Mouse (Mus musculus): Measurements from ENCODE around the gene Ankrd33b. TPM values are rescaled to one million over a fixed set of nuclear protein-coding genes. Genes with fewer than 3 reads are reported as not detected.

The Ankrd33b gene
- polyA plus RNA-seq, 1 experiment from 2014 or later: 0.56 TPM

DNA sequence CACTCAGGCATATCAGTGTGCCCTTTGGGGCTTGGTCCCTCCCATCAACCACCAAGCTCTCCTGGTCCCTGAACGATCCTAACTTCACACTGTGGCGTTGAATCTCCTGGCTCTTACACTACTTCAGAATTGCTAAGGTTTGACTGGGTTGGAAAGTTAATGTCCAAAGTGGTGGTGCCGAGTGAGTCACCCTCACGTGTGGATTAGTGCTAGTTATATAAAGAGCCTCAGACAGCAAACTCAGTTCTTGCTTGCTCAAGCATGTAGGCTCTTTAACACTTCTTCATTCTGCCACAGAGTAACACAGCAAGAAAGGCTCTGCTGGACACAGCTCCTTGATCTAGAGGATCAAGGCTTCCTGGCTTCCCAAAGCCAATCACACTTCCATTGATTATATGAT, 35.8 kb downstream of the Ankrd33b start:
- WGBS: 58% methylated on average over 4 of the region's 4 CpGs
- H3K4me3 ChIP-seq: no peak overlapping the region
- H3K4me1 ChIP-seq: peaks cover 16% of the 10 kb centered on the region
- no peaks in the 10 kb centered on the region for H3K36me3 ChIP-seq
- no peaks in the 10 kb centered on the region for H3K27me3 ChIP-seq (ENCODE audit: low read depth, poor library complexity, severe bottlenecking)
- no peaks in the 10 kb centered on the region for H3K9me3 ChIP-seq (replicated peaks)
- no peak overlapping the region for H3K27ac ChIP-seq (replicated peaks)
- no peak for DNase-seq (ENCODE audit: low spot score)

GRCm38 (mm10) chr15:31328082-31328614, 39.4 kb downstream of the Ankrd33b start:
- Histone ChIP-seq H3K4me1 (peaks cover 12% of the 10 kb centered on the region), H3K9me3 (replicated peaks) (no peaks in the 10 kb centered on the region), H3K4me3 (no peak overlapping the region), H3K27ac (replicated peaks) (no peak overlapping the region), H3K36me3 (no peaks in the 10 kb centered on the region), H3K27me3 (ENCODE audit: low read depth, poor library complexity, severe bottlenecking) (no peaks in the 10 kb centered on the region)
- 88% methylated on average over 9 of the region's 9 CpGs for whole genome bisulfite sequencing
- no peak for DNase-seq (ENCODE audit: low spot score)

- Histone ChIP-seq H3K4me1 (peaks cover 12% of the 10 kb centered on the region), H3K27ac (replicated peaks) (no peak overlapping the region), H3K36me3 (no peaks in the 10 kb centered on the region), H3K4me3 (no peak overlapping the region), H3K27me3 (ENCODE audit: low read depth, poor library complexity, severe bottlenecking) (no peaks in the 10 kb centered on the region), H3K9me3 (replicated peaks) (no peaks in the 10 kb centered on the region)
- DNase-seq (ENCODE audit: low spot score): no peak
- 90% methylated on average over 12 of the region's 12 CpGs for WGBS
Measured at GRCm38 (mm10) chr15:31325660-31326354, 41.7 kb downstream of the Ankrd33b start.

DNA sequence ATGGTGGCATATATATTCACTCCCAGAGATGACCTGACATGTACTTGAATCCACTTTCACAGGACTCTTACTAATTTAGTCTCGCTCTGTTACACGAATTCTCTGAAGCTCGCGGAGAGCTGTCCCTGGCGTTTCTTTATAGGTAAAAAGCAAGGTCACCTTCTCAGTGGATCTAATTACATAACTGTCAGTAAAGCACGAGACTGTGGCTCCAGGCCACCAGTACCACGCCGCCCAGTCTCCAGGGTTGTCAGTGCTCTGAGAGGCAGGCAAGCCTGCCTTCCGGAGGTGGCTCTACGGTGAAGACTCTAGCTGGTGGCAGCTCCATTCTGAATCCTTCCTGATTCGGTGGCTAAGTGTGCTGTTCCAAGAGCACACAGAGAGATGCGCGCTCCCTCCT, 43.0 kb downstream of the Ankrd33b start:
- Histone ChIP-seq H3K4me3 (no peak overlapping the region), H3K4me1 (peaks cover 12% of the 10 kb centered on the region), H3K9me3 (replicated peaks) (no peaks in the 10 kb centered on the region), H3K27me3 (ENCODE audit: low read depth, poor library complexity, severe bottlenecking) (no peaks in the 10 kb centered on the region), H3K27ac (replicated peaks) (no peak overlapping the region), H3K36me3 (no peaks in the 10 kb centered on the region)
- no peak for DNase-seq (ENCODE audit: low spot score)
- WGBS: 87% methylated on average over 13 of the region's 13 CpGs

- Histone ChIP-seq H3K9me3 (replicated peaks) (no peaks in the 10 kb centered on the region), H3K27ac (replicated peaks) (no peak overlapping the region), H3K4me3 (no peak overlapping the region), H3K4me1 (peaks cover 15% of the 10 kb centered on the region), H3K27me3 (ENCODE audit: low read depth, poor library complexity, severe bottlenecking) (no peaks in the 10 kb centered on the region), H3K36me3 (no peaks in the 10 kb centered on the region)
- DNase-seq (ENCODE audit: low spot score): no peak
- WGBS: 77% methylated on average over 4 of the region's 4 CpGs
Measured at GRCm38 (mm10) chr15:31323684-31324083, 43.8 kb downstream of the Ankrd33b start.

DNA sequence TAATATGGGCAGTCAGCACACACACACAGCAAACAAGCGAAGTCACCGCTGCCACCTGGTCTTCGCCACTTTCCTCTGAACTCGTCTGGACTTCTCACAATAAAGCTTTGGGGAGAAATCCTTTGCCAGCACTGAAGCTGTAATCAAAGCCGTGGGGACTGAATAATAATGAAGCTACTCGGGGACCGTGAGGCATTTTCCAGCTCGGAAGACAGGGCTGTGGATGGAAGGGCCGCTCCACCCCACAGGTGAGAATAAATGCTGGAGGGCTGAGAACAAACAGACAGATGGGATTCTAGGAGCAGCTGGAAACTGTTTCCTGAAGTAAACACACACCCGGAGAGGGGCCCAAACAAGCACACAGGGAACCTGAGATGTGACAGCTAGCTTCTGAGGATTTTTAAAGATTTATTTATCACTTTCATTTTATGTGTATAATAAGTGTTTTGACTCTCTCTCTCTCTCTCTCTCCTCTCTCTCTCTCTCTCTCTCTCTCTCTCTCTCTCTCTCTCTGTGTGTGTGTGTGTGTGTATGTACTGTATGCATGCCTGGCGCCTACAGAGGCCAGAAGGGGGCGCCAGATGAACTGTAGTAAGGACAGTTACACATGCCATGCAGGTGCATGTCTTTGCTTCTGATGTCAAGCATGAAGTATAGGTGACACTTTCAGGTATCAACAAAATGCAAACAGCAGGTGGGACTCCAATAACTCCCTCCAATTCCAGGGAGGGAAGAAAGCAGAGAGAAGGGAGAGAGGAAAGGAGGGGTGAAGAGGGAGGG, 46.7 kb downstream of the Ankrd33b start:
- no peaks in the 10 kb centered on the region for H3K9me3 ChIP-seq (replicated peaks)
- DNase-seq (ENCODE audit: low spot score): no peak
- WGBS: 72% methylated on average over 12 of the region's 12 CpGs

GRCm38 (mm10) chr15:31319046-31319445, 48.5 kb downstream of the Ankrd33b start:
- H3K4me3 ChIP-seq: no peak overlapping the region
- no peaks in the 10 kb centered on the region for H3K36me3 ChIP-seq
- no peaks in the 10 kb centered on the region for H3K27me3 ChIP-seq (ENCODE audit: low read depth, poor library complexity, severe bottlenecking)
- H3K4me1 ChIP-seq: peaks cover 33% of the 10 kb centered on the region
- H3K27ac ChIP-seq (replicated peaks): peak overlapping the region; percentile 5; the same call in 1 of the 2 replicates
- 74% methylated on average over 4 of the region's 4 CpGs for WGBS
- no peak for DNase-seq (ENCODE audit: low spot score)
- H3K9me3 ChIP-seq (replicated peaks): no peaks in the 10 kb centered on the region

More for the DNA sequence above, 46.7 kb downstream of the Ankrd33b start:
- no peak overlapping the region for H3K4me3 ChIP-seq
- H3K36me3 ChIP-seq: no peaks in the 10 kb centered on the region
- no peaks in the 10 kb centered on the region for H3K27me3 ChIP-seq (ENCODE audit: low read depth, poor library complexity, severe bottlenecking)
- peaks cover 32% of the 10 kb centered on the region for H3K4me1 ChIP-seq
- H3K27ac ChIP-seq (replicated peaks): no peak overlapping the region

DNA sequence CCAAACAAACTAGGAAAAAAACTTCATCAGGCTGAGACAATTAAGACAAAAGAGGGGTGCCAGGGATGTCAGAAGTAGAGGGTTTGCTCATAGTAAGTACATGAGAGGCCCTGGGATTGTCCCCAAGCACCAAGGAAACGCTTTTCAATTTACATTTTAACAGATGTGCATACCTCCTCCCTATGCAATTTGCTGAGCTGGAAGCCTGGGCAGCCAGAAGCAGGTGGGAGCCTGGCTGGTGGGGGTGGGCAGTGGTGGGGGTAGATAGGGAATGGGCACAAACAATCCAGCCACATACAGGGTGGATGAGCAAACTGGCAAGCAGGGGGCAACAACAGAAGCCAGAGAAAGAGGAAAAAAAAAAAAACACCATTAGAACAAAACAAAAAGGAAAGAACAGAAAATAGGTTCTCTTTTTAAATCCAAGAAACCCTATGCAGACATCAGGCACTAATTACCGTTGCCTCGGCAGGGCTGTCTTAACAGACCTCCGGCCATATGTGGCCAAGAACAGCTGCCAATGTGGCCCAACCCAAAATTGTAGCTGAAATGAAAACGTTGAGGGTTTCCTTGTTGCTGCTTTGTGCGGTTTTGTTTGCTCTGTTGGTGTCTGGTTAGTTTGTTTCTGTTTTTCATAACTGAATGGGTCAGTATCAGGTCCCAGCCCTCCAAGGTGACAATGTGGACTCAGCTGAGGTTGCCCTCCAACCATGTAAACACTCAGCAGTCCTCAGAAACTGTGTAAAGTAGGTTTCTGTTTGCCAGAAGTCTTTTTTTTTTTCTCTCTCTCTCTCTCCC, 49.2 kb downstream of the Ankrd33b start:
- Histone ChIP-seq H3K4me3 (no peak overlapping the region), H3K27ac (replicated peaks) (peak overlapping the region; percentile 33; the same call in 1 of the 2 replicates), H3K27me3 (ENCODE audit: low read depth, poor library complexity, severe bottlenecking) (no peaks in the 10 kb centered on the region), H3K36me3 (no peaks in the 10 kb centered on the region), H3K9me3 (replicated peaks) (no peaks in the 10 kb centered on the region), H3K4me1 (peaks cover 33% of the 10 kb centered on the region)
- WGBS: 54% methylated on average over 6 of the region's 6 CpGs
- DNase-seq (ENCODE audit: low spot score): no peak

GRCm38 (mm10) chr15:31317056-31317805, 50.3 kb downstream of the Ankrd33b start:
- Histone ChIP-seq H3K4me3 (no peak overlapping the region), H3K27ac (replicated peaks) (no peak overlapping the region), H3K4me1 (peaks cover 33% of the 10 kb centered on the region), H3K27me3 (ENCODE audit: low read depth, poor library complexity, severe bottlenecking) (no peaks in the 10 kb centered on the region), H3K36me3 (no peaks in the 10 kb centered on the region), H3K9me3 (replicated peaks) (no peaks in the 10 kb centered on the region)
- DNase-seq (ENCODE audit: low spot score): no peak
- WGBS: 84% methylated on average over 3 of the region's 3 CpGs

DNA sequence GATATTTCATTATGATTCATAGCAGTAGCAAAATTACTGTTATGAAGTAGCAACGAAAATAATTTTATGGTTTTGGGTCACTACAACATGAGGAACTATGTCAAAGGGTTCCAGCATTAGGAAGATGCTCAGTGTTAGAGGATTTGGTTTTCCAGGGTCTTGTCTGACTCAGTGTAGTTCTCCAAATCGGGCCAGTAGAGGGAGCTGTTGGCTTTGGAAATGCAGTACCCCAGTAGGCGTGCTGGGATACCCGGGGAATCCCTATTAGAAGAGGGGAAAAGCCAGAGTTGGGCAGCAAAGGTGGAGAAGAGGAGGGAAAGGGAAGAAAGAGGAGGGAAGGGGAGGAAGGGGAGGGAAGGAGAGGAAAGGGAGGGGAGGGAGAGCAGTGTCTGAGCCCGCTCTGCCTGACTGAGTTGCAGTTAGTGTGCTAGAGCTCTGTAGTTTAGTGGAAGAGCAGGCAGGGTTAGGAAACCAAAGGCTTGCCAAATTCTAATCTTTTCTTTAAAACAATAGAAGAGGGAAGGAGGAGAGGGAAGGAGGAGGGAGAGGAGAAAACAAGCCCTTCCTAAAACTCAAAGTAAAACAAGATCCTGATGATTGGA, 51.8 kb downstream of the Ankrd33b start:
- no peaks in the 10 kb centered on the region for H3K9me3 ChIP-seq (replicated peaks)
- H3K4me1 ChIP-seq: peaks cover 33% of the 10 kb centered on the region
- DNase-seq (ENCODE audit: low spot score): peak; percentile 82
- H3K27ac ChIP-seq (replicated peaks): no peak overlapping the region
- no peaks in the 10 kb centered on the region for H3K36me3 ChIP-seq
- 5% methylated on average over 5 of the region's 5 CpGs for WGBS
- no peaks in the 10 kb centered on the region for H3K27me3 ChIP-seq (ENCODE audit: low read depth, poor library complexity, severe bottlenecking)
- no peak overlapping the region for H3K4me3 ChIP-seq

DNA sequence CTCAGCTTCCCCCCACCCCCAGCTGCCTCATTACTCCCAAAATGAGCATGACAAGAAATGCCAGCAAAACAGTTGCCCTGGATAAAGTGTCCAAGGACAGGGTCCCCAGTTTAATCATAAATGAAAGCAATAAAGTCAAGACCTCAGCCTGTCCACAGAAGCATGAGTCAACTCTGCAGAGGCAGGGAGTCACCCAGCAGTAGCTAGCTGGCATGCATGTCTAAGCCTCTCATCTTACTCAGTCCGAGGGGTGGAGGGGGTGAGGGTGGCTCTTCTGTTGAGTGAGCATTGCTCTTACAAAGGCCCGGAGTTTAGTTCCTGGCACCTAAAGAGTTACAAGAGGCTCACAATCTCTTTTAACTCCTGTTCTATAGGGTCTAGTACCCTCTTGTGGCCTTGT, 55.5 kb downstream of the Ankrd33b start:
- H3K4me3 ChIP-seq: no peak overlapping the region
- no peak for DNase-seq (ENCODE audit: low spot score)
- WGBS: 88% methylated on average over 2 of the region's 2 CpGs
- no peaks in the 10 kb centered on the region for H3K9me3 ChIP-seq (replicated peaks)
- peaks cover 3% of the 10 kb centered on the region; the same call in 1 of the 2 replicates for H3K4me1 ChIP-seq
- no peak overlapping the region for H3K27ac ChIP-seq (replicated peaks)
- H3K36me3 ChIP-seq: no peaks in the 10 kb centered on the region
- no peaks in the 10 kb centered on the region for H3K27me3 ChIP-seq (ENCODE audit: low read depth, poor library complexity, severe bottlenecking)

DNA sequence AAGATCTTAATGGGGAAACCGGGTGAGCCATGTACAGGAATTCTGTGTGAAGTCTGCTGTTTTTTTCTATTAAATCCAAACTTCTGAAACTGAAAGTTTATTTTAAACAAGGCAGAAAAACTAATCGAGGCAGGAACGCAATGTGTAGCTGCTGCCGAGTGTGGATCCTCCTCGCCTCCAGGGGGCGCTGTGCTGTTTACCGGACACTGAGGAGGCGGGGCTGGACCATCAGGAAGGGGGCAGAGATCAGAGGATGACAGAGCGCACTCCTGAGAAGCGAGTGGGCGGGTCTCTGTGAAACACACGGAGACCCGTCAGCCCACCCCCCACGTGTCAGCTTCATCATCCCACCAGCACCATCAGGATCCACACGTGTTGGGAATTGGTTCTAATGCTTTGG, 58.0 kb downstream of the Ankrd33b start:
- 69% methylated on average over 15 of the region's 15 CpGs for WGBS
- DNase-seq (ENCODE audit: low spot score): no peak
- Histone ChIP-seq H3K4me3 (no peak overlapping the region), H3K27me3 (ENCODE audit: low read depth, poor library complexity, severe bottlenecking) (no peaks in the 10 kb centered on the region), H3K36me3 (no peaks in the 10 kb centered on the region), H3K9me3 (replicated peaks) (no peaks in the 10 kb centered on the region), H3K4me1 (no peaks in the 10 kb centered on the region), H3K27ac (replicated peaks) (no peak overlapping the region)
